Mouse (Mus musculus): ENCODE measurements around the gene Olfr530. TPM values are rescaled to one million over a fixed set of nuclear protein-coding genes. Genes with fewer than 3 reads are reported as not detected.

Olfr530 gene
- polyA plus RNA-seq (2017; shearing (Covaris generic)) = 0.24 TPM

GRCm38 (mm10) chr7:140376231-140376630, at the start of gene Olfr530:
Olfr530 (minus strand) TSS chr7:140376331.

GRCm38 (mm10) chr7:140421539-140421938, 45.4 kb upstream of the Olfr530 start, which contains the start of gene Olfr532:
Olfr532 (minus strand) TSS chr7:140421639.

GRCm38 (mm10) chr7:140402818-140403217, 26.7 kb upstream of the Olfr530 start, which contains the start of gene Olfr531:
Olfr531 (minus strand) TSS chr7:140402918.

GRCm38 (mm10) chr7:140361571-140361970, 14.6 kb downstream of the Olfr530 start, which contains the start of gene Olfr60:
Olfr60 (minus strand) TSS chr7:140361671.

GRCm38 (mm10) chr7:140333717-140334116, 42.4 kb downstream of the Olfr530 start, which contains the start of gene Olfr527:
Olfr527 (plus strand) TSS chr7:140334017.

Other genes starting within 250 kb of the Olfr530 start
- gene Mtg1, start 238.8 kb downstream of the Olfr530 start, polyA plus RNA-seq (2017; shearing (Covaris generic)) = 20.7 TPM
- gene Sprn, start 221.5 kb downstream of the Olfr530 start, polyA plus RNA-seq (2017; shearing (Covaris generic)) = not detected
- gene Olfr522, start 211.6 kb downstream of the Olfr530 start, polyA plus RNA-seq (2017; shearing (Covaris generic)) = not detected
- gene Olfr523, start 203.1 kb downstream of the Olfr530 start, polyA plus RNA-seq (2017; shearing (Covaris generic)) = not detected
- not detected for gene Olfr524, start 170.4 kb downstream of the Olfr530 start, polyA plus RNA-seq (2017; shearing (Covaris generic))
- not detected for gene Cd163l1, start 158.1 kb downstream of the Olfr530 start, polyA plus RNA-seq (2017; shearing (Covaris generic))
- not detected for gene 5830411N06Rik, start 129.0 kb downstream of the Olfr530 start, polyA plus RNA-seq (2017; shearing (Covaris generic))
- gene Olfr525, start 55.5 kb downstream of the Olfr530 start, polyA plus RNA-seq (2017; shearing (Covaris generic)) = 0.10 TPM
- not detected for gene Olfr527, start 42.3 kb downstream of the Olfr530 start, polyA plus RNA-seq (2017; shearing (Covaris generic))
- not detected for gene Olfr60, start 14.7 kb downstream of the Olfr530 start, polyA plus RNA-seq (2017; shearing (Covaris generic))
- gene Olfr531, start 26.6 kb upstream of the Olfr530 start, polyA plus RNA-seq (2017; shearing (Covaris generic)) = not detected
- not detected for gene Olfr532, start 45.3 kb upstream of the Olfr530 start, polyA plus RNA-seq (2017; shearing (Covaris generic))
- not detected for gene Olfr533, start 87.0 kb upstream of the Olfr530 start, polyA plus RNA-seq (2017; shearing (Covaris generic))
- gene Olfr535, start 107.9 kb upstream of the Olfr530 start, polyA plus RNA-seq (2017; shearing (Covaris generic)) = not detected
- not detected for gene Olfr536, start 131.1 kb upstream of the Olfr530 start, polyA plus RNA-seq (2017; shearing (Covaris generic))
- gene Olfr538, start 191.6 kb upstream of the Olfr530 start, polyA plus RNA-seq (2017; shearing (Covaris generic)) = not detected
- gene Olfr46, start 224.9 kb upstream of the Olfr530 start, polyA plus RNA-seq (2017; shearing (Covaris generic)) = not detected

Measured in naive thymus-derived CD4-positive, alpha-beta T cell, adult 5 months (primary cell).